Mouse (Mus musculus) small intestine, adult 2 months (tissue): Measurements from ENCODE around the gene 4930519G04Rik. TPM values are rescaled to one million over a fixed set of nuclear protein-coding genes. Genes with fewer than 3 reads are reported as not detected.

Experiments used
- H3K27ac ChIP-seq: fragments of 200-500 bp; 2 replicates; pipeline ENCODE4 v1.5.1; 2012; ENCODE audit warnings: low read depth, low read length, control low read depth, inconsistent platforms; ENCODE audit not compliant: insufficient read depth
- H3K27me3 ChIP-seq: fragments of 200-500 bp; 2 replicates; pipeline ENCODE4 v1.6.1; 2012; ENCODE audit warnings: mild to moderate bottlenecking, moderate library complexity, low read length, inconsistent platforms; ENCODE audit not compliant: control insufficient read depth, insufficient read depth
- H3K36me3 ChIP-seq: fragments of 200-500 bp; 2 replicates; pipeline ENCODE4 v1.6.1; 2012; ENCODE audit warnings: mild to moderate bottlenecking, low read length, control low read depth, inconsistent platforms; ENCODE audit not compliant: control insufficient read depth, insufficient read depth
- H3K4me1 ChIP-seq: fragments of 200-500 bp; 2 replicates; pipeline ENCODE4 v1.6.1; 2012; ENCODE audit warnings: low read length, inconsistent platforms, mixed read lengths; ENCODE audit not compliant: control insufficient read depth, insufficient read depth, insufficient read length
- H3K4me3 ChIP-seq: fragments of 200-500 bp; 2 replicates; pipeline ENCODE4 v1.5.1; 2012; ENCODE audit warnings: low read depth, mild to moderate bottlenecking, control low read depth, inconsistent platforms, low read length, moderate library complexity
- CTCF ChIP-seq: fragments of 200-500 bp; IDR thresholded peaks from 2 replicates; pipeline ENCODE4 v1.5.1; 2012; ENCODE audit warnings: low read depth, mild to moderate bottlenecking, control low read depth, inconsistent platforms, low read length, moderate library complexity, mixed read lengths; ENCODE audit not compliant: insufficient replicate concordance, insufficient read length; ENCODE audit errors: extremely low read depth
- POLR2A ChIP-seq: fragments of 200-500 bp; IDR thresholded peaks from 2 replicates; pipeline ENCODE4 v1.6.1; 2012; ENCODE audit warnings: low read depth, mild to moderate bottlenecking, control low read depth, inconsistent platforms, low read length, moderate library complexity
- WGBS: fragments of 180-500 bp; shearing (Covaris S2); methylation state at CpG from one replicate; pipeline ENCODE4 v1.1.7; 2018; 5-methylcytosine and 5-hydroxymethylcytosine counted together
- polyA plus RNA-seq: library from polyadenylated mRNA; depleted of rRNA; stranded (reverse); fragments of >200 nt; gene quantifications from 2 replicates; pipeline ENCODE4 v1.2.3, GENCODE M21; 2012; rRNA removed

4930519G04Rik gene
- polyA plus RNA-seq, 1 experiment: not detected

GRCm38 (mm10) chr5:114926753-114927152 is 73.3 kb downstream of the 4930519G04Rik start:
- no peak for TF ChIP-seq CTCF
- no peak for TF ChIP-seq POLR2A
- Histone ChIP-seq H3K4me1 (peaks cover 13% of the 10 kb centered on the region), H3K27ac (peak overlapping the region; percentile 72), H3K4me3 (no peak overlapping the region), H3K36me3 (peaks cover 17% of the 10 kb centered on the region), H3K27me3 (no peaks in the 10 kb centered on the region)
- 37% methylated on average over 9 of the region's 9 CpGs for WGBS

- Histone ChIP-seq H3K27ac (no peak overlapping the region), H3K36me3 (peaks cover 34% of the 10 kb centered on the region), H3K4me1 (peaks cover 28% of the 10 kb centered on the region), H3K4me3 (no peak overlapping the region), H3K27me3 (no peaks in the 10 kb centered on the region)
- WGBS: 59% methylated on average over 5 of the region's 5 CpGs
- TF ChIP-seq POLR2A (no peak), CTCF (no peak)
Observed at GRCm38 (mm10) chr5:114931626-114932025, 78.2 kb downstream of the 4930519G04Rik start.

- no peak for TF ChIP-seq CTCF
- TF ChIP-seq POLR2A: no peak
Observed at GRCm38 (mm10) chr5:114933206-114933605, 79.7 kb downstream of the 4930519G04Rik start.

More at GRCm38 (mm10) chr5:114933206-114933605, 79.7 kb downstream of the 4930519G04Rik start:
- Histone ChIP-seq H3K27me3 (no peaks in the 10 kb centered on the region), H3K4me3 (no peak overlapping the region), H3K27ac (peak overlapping the region; percentile 69; the same call in 1 of the 2 replicates), H3K36me3 (peaks cover 39% of the 10 kb centered on the region), H3K4me1 (peaks cover 15% of the 10 kb centered on the region)
- WGBS: 42% methylated on average over 8 of the region's 8 CpGs

Other genes with a start within 250 kb of the 4930519G04Rik start
- gene Trpv4, start 195.2 kb upstream of the 4930519G04Rik start, polyA plus RNA-seq: 2.4 and 2.9 TPM in 2 replicates
- gene Gltp, start 162.7 kb upstream of the 4930519G04Rik start, polyA plus RNA-seq: 119 and 327 TPM in 2 replicates
- gene Tchp, start 145.9 kb upstream of the 4930519G04Rik start, polyA plus RNA-seq: 2.8 and 4.4 TPM in 2 replicates
- gene Ankrd13a, start 79.0 kb upstream of the 4930519G04Rik start, polyA plus RNA-seq: 53.0 and 110 TPM in 2 replicates
- gene Git2, start 78.1 kb upstream of the 4930519G04Rik start, polyA plus RNA-seq: 16.4 and 25.1 TPM in 2 replicates
- gene 1500011B03Rik, start 30.2 kb upstream of the 4930519G04Rik start, polyA plus RNA-seq: 9.3 and 11.0 TPM in 2 replicates
- 0.05 TPM in 1 of 2 replicates, not detected in the other for gene Gm9936, start 5.0 kb downstream of the 4930519G04Rik start, polyA plus RNA-seq
- 7.2 and 53.4 TPM in 2 replicates for gene Oasl2, start 43.3 kb downstream of the 4930519G04Rik start, polyA plus RNA-seq
- 88.2 and 139 TPM in 2 replicates for gene Oasl1, start 69.6 kb downstream of the 4930519G04Rik start, polyA plus RNA-seq
- gene 2210016L21Rik, start 88.5 kb downstream of the 4930519G04Rik start, polyA plus RNA-seq: 8.5 and 13.6 TPM in 2 replicates
- gene Hnf1a, start 117.4 kb downstream of the 4930519G04Rik start, polyA plus RNA-seq: 24.1 and 46.9 TPM in 2 replicates
- 36.9 and 101 TPM in 2 replicates for gene Sppl3, start 157.5 kb downstream of the 4930519G04Rik start, polyA plus RNA-seq
- not detected in 2 replicates for gene Gm10401, start 244.6 kb downstream of the 4930519G04Rik start, polyA plus RNA-seq